Mouse (Mus musculus) cerebellum, postnatal 10 days (tissue): ENCODE results near the gene Trabd.

Experiments
- DNase-seq, 2 experiments: peaks; one replicate each; pipeline ENCODE4 v3.0.0; 2021; ENCODE audit warnings: mixed read lengths in 2 of 2

The Trabd gene

DNA sequence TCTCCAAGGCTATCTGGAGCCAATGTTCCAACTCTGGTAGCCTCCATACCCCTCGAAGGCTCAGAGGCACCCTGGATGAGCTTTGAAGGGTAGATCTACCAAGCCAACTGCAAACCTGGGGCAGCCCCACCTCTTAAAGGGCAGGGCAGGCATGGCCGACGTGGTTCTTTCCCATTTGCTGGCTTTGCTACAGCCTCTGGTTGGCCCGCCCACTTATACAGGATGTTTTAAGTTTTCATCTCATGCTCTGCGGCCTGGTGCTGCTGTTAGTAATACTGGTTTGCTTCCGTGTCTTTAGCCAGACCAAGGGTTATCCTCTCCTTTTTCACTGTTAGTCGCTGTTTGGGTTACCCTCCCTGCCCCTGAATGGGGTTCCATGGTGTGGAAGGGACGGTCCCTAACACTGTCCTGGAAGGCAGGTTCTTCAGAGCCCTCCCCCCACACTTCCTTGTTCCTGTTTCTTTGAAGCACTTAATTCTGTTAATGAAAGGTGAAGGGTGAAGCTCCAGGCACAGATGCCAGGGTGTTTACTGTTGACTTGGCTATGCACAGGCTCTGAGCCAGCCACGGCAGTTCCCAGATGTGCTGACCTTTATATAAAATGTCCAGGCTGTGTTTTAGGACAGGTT, 3.4 kb downstream of the Trabd start:
- DNase-seq: no peak

DNA sequence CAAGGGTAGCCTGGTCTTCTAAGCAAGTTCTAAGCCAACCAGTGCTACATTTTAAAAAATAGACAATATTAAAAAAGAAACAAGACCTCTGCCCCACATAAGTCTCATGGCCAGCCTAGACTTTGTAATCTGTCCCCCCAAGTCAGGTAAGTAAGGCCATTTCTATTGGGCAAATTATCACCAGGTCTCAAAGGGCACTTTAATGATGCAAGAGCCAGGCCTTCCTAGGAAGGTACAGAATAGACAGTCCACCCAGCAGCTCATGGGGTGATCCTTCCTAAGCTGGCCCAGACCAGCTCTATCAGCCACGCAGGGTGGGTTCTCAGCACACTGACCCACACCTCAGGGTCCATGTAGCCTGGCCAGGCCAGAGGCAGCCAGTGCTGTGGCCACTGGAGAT, 9.0 kb downstream of the Trabd start:
- no peak for DNase-seq

DNA sequence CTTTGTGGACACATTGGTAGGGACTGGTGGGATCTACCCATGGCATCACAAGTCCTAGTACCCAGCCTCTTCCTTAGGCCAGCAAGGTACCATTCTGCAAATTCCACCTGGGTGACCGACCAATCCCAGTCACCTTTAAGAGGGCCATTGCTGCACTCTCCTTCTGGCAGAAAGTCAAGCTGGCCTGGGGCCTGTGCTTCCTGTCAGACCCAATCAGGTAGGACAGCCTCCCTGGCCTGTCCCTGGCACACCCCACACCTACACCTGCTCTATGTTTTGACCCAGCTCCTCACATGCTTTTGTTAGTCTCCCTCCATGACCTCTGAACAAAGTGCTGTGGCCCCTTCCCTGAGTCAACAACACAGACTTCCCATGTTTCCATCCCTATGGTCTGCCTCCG, 9.9 kb downstream of the Trabd start:
- DNase-seq: no peak

DNA sequence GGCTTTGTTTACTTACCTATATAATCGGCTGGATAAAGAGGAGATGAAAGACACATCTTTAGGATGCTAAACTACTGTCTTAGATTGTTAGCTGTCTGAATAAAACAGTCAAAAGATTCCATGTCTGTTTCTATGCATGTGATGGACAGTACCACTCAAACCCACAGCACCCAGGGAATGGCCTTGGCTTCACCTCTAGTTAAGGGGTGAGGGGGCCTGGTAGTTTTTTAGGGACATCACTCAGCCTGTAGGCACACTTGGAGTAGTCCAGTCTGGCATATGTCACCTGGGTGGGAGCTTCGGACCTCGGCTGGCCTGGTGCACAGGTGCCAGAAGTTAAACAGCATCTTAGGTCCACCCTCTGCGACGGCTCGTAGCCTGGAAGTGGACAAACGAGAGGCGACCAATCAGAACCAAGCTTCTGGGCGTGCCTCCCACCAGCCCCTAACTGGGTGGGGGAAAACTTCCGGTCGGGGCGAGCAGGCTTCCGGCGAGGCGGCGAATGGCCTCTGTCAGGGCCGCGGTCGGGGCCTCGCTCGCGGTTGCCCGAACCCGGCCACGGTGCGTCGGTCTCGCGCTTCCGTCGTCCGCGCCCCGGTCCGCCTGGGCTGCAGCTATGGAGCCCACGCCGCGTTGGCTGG, 13.8 kb downstream of the Trabd start, which contains the start of gene Selenoo:
Selenoo (plus strand) TSS at position 478 of the 641 bp plus-strand sequence.
- peak; percentile 95 to 96 for DNase-seq

DNA sequence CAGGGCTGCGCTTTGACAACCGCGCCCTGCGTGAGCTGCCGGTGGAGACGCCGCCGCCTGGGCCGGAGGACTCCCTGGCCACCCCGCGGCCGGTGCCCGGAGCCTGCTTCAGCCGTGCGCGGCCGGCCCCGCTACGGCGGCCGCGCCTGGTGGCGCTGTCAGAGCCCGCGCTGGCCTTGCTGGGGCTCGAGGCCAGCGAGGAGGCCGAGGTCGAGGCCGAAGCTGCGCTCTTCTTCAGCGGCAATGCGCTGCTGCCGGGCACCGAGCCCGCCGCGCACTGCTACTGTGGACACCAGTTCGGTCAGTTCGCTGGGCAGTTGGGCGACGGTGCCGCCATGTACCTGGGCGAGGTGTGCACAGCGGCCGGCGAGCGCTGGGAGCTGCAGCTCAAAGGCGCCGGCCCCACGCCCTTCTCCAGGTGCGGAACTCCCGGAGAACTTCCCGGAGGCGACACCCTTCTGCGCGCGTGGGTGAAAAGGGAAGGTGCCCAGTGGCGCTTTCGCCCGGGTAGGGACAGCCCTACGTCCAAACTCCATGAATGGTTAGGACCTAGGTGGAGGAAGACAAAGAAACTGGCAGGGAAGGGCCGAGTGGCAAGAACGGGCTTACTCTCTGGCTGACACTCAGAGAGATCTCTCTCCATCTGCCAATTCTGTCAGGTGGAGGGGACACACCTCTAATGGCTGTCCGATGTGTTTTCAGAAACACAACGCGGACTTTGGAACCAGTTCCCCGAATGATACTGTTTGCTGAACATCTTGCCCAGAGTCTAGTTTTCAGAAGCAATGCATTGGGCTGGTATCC, 14.5 kb downstream of the Trabd start:
- peak in 1 of 2 experiments; percentile 73 for DNase-seq

DNA sequence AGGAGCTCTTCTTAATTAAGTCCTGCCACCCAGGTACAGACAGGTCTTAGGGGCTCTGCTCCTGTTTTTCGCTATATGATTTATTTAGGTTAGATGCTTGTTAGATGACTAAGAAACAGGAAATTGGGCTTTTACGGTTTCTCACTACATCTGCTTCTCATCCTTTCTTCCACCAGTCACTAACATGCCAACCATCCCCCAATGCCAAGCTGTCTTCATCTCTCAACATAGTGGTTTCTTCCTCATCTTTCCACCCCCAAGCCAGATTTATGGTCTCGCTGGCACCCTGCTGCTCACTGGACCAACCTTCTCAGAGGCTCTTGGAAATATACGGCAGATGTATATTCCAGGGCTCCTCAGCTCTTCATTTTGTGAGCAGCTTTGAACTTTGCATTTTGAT, 15.7 kb downstream of the Trabd start:
- no peak for DNase-seq

DNA sequence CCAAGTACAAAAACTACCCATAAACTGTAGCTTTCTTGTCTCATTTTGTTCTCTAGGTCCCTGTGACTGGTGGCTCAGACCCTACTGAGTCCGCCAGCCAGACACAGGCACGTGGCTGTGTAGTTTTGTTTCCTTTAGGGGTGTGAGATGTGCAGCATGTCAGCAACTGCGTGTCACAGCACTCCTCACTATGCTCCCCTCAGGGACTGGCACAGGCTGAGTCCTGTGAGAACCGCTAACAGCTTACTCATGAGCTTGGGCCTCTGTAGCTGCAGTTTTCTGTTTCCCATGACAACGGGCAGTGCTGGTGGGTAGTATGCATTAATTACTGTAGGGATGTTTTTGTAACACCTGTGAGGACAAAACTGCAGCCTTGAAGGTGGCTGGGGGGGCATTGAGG, 17.3 kb downstream of the Trabd start:
- no peak for DNase-seq

DNA sequence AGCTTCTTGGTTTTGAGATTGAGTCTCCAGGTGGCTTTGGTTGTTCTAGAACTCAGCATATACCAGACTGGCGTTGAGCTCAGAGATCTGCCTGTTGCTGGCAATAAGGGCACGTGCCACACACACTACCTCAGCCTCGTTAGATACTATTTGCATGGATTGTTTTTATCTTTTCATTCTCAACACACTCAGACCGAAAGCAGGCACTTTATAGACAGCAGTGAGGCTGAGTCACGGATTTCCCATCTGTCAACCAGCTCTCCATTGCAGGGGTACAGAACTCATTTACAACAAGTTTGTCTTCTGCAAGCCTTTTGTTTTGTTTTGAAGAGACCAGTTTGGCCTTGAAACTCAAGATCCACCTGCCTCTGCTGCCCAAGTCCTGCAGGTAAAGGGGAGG, 22.5 kb downstream of the Trabd start:
- no peak for DNase-seq

DNA sequence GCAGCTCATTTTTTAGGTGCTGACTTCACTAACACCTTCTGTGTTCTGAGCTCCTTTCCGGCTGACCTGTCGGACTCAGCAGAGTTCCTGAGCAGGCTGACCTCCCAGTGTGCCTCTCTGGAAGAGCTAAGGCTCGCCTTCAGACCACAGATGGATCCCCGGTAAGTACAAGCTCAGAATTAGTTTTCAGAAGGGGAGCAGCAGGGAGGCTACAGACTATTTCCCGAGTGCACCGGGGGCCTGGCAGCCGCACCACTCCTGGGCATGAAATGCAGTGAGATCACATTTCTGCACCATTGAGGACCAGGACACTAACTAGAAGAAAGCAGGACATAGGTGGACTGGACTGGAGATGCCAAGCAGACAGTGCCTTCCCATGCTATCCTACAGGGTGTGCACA, 23.7 kb downstream of the Trabd start:
- DNase-seq: peak in 1 of 2 experiments; percentile 43

DNA sequence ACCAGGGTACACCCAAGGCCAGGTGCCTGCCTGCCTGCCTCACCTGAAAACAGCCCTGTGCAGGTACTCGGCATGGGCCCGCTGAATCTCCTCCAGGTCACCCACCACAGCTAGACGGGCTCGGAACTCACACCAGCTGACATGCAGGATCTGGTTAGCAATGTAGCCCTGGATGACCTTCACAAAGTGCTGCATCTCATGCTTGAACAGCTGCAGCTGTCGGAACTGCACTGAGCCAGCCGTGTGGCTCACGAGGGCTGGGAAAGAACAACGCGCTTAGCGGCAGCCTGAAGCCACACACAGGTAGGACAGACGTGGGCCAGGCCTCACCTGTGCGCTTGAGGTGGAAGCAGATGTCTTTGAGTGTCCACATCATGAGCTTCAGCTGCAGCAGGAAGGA, 25.9 kb downstream of the Trabd start:
- DNase-seq: no peak

DNA sequence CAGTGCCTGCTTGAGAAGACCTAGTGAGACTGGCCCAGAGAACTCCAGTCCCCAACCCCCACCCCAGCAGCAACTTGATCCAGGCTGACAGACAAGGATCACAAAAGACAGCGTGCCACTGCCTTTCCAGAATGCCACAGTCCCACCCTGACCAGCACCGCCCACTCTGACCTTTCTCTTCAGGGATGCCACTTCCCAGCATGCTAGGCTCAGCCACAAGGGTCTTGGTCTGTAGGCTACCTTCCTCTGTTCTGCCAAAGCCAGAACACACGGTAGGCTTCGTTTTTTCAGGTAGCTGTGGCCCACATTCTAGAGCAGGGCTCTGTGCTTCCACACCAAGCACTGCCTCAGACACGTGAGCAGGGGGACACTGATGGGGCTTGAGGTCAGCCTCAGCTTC, 27.7 kb downstream of the Trabd start:
- no peak for DNase-seq

DNA sequence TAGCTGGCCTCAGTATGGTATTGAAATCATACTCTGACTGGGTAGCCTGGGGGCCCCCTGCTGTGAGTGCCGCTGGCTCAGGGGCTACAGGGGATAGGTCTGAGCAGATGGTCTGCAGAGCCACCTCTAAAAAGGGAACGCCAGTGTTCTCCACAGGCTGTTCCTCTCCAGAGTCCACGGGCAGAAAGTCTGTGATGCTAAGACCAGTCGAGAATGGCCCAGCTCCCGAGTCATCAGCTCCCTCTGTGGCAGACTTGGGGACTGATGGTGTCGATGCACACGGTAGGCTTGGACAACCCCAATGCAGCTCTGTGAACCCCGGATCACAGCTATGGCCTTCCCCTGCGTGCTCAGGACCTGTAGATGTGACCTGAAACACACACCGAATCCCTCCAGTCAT, 29.0 kb downstream of the Trabd start:
- peak; percentile 67 to 69 for DNase-seq

DNA sequence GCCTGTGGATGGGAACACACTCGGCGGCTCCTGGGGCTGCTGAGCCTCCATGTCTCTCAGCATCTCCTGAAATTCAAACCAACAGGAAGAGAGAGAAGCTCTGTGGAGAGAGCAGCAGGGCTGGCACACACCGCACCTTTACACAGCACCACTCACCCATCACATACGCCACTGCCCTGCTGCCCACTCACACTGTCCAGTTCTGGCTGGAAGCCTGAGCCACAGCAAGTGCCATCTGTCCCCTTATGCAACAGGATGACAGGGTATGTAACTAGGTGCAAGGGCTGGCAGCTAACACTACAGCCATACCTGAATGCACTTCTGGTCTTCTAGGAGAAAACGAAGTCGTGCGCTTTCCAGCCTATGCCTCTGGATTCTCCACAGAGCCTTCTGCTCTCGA, 29.5 kb downstream of the Trabd start:
- DNase-seq: peak; percentile 92 to 93

DNA sequence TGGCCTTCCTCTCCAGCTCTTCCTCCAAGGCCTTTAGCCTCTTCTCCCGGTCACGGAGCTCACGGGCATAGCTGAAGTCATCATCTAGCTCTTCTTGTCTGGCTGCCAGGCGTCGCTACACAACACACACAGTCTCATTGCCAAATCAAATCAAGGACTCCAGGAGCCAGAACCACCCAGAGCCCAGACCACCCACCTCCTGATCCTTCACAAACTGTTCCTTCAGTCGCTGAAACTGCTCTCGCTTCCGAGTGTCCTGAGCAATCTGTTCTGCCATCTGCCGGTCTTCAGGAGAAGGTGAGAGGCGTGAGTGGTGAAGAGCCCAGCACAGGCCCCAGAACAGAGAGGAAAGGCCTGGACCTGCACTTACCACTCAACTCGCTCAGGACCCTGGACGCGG, 31.1 kb downstream of the Trabd start:
- peak; percentile 64 to 65 for DNase-seq

DNA sequence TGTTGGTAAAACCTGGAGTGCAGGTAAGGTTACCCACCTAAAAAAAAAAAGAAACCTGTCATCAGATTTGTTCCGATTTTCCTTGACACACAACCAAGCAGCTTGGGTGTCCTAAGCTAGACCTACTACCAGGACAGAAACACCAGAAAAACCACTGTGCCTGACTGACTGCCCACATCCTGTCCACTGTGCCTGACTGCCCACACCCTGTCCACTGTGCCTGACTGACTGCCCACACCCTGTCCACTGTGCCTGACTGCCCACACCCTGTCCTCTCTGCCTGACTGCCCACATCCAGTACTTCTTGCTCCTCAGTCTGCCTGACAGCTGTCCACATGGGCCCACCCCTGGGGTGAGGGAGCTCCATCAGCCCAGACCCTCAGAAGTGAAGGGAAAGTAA, 32.1 kb downstream of the Trabd start:
- no peak for DNase-seq

DNA sequence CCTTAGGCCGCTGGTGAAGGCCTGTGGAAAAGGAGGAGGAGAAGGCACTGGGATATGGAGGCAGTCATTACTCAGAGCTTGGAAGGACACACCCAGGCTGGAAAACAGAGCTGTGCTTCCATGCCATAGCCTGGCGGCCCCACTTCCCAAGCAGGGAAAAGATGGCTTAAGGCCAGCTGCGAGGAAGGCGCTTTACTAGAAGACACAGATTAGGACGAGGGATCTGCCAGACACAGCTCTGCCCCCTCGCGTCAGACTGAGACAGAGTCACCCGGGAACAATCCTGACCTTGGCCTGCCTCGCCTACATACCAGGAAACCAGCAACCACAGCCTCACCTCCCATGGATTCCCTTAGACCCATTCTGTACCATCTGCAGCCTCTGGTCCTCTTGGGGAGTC, 35.2 kb downstream of the Trabd start:
- peak; percentile 69 to 72 for DNase-seq

DNA sequence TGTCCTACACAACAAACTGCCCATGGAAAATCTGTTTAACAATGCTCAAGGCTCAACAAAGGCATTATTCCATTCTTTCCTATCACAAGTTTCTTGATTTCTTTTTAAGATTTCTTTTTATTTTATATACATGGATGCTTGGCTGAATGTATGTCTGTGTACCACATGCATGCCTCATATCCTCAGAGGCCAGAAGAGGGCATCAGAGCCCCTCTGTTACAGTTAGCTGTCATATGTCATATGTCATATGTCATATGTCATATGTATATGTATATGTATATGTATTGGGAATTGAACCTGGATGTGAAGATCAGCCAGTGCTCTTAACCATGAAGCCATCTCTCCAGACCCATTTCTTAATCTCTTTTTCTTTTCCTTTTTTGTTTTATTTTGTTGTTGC, 43.1 kb downstream of the Trabd start:
- no peak for DNase-seq

DNA sequence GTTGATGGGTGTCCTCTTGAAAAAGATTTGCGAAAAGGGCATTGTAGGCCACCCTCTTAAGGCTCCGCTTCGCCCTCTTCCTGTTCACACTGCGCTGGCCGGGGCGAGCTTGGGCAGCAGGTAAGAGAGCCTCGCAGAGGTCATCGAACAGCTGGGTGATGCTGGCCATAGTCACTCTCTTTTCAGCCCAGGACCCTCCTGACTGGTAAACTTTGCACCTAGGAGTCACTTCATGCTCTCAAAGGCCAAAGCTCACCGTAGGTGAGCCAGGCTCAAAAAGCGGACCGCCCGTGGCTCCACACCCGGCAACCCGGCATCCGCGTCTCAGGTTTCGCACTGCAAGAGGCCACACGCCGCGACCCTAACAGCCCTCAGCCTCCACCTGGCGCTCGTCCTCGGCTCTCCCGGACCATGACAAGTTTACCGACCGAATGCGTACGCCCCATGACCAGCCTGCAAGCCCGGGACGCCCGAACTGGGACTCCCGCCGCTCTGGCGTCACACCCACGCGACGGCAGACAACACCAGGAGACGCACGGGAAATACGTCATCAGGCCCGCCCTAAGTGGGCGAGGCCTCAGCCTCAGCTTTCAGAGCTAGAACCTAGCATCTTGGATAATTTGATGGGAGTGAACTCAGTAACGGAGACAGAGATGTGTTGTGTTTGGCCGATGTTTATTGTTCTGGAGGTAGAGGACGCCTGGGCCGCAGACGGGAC, 47.9 kb downstream of the Trabd start, which contains the start of gene Tubgcp6:
Tubgcp6 (minus strand) TSS at position 464 of the 718 bp plus-strand sequence.
- DNase-seq: peak; percentile 98

DNA sequence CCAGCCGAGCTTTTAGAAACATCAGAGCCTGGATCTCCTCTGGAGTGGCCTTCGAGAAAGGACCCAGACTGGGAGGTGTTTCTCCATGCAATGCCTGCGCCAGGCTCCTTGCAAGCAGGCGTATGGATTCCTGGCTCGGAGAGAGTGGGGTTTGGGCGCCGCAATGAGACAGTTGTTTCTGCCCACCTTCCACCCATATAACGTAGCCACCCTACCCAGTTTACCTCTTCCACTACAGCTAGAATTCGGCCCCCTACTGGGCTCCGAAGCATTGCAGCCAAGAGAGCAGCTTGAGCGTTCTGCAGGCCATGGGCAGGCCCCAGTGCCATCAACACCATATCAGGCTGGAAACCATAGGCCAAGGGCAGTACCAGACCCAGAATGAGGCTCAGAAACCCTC, 48.7 kb downstream of the Trabd start:
- peak; percentile 83 to 84 for DNase-seq

DNA sequence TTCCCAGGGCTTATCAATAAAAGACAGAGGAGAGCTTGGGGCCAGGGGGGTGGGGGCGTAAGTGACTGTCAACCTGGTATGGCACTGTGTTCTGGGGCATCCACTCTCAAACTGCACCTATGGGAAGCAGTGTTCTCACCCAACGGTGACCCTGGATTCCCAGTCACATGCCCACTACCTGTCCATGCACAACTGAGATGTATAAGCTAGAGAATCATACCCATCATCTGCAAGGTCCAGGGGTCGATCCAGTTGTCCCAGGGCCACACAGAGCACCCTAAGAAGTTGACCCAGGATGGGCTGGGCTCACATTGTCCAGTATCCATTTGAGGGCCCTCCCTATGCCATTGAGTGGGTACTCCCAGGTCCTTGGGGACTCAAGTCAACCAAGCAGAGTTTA, 49.4 kb downstream of the Trabd start:
- DNase-seq: no peak

DNA sequence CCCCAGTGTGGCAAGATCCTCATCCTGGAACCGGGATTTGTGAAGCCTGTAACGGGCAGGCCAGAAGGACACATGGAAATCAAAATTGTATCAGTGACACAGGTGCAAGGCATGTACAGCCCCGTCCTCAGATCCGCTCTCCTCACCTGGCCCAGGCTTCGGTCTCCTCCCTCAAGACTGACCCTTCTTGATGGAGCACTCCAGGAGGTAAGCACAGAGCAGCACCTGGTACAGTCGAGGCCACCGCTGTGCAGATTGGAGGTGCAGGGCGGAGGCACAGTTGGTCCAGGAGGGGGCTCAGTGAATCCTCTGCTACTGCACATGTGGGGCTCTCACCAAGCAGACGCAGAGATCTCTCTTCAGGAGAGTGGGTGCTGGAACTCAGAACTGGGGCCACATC, 50.4 kb downstream of the Trabd start:
- DNase-seq: no peak

DNA sequence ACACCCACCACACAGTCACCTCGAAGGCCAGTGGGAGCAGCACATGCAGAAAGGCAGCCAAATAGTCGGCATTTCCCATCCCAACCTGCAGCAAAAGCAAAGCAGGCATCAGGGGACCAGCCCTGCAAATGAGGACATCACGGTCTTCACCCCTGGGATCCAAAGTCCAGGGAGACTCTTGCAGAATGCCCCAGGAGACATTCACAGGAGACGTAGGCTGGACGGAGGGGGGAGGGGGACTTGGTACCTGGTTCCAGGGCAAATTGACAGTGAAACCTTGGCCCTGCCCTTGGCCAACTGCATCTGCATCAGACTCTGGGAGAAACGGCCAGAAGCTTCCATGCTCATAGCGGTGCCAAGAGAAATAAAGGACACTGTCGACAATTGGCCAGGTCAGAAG, 51.7 kb downstream of the Trabd start:
- no peak for DNase-seq

DNA sequence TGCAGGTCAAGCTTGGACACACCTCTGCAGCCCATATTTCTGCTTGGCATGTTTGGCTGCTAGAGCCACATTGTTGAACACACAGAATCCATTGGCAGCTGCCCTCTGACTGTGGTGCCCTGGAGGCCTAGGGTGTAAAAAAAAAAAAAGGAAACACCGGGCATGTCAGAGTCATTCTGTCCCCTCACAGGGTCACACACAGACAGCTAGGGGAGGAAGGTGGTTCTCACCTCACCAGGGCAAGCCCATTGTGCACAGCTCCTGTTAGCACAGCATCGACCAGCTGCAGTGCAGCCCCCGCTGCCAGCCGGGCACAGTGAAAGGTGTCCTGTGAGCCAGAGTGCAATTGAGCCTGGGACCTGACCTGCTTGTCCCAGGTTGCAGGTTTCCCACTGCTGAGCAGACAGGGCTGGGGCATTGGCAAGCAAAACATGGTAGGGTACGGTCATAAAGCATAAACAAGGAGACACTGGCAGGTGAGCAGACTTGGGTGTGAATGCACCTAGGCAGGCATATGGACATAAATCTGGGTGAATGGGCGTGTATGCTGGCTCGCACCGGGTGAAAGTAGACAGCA, 52.5 kb downstream of the Trabd start:
- DNase-seq: no peak
